Mouse (Mus musculus): Measurements from ENCODE around the gene Eml3.
A peak's percentile ranks its signal among the peaks of the same experiment; 100 is the strongest.

Eml3 gene

GRCm38 (mm10) chr19:8914212-8914611 is 15.1 kb upstream of the Eml3 start:
- DNase-seq (ENCODE audit: low spot score in 2 of 2): no peak

DNA sequence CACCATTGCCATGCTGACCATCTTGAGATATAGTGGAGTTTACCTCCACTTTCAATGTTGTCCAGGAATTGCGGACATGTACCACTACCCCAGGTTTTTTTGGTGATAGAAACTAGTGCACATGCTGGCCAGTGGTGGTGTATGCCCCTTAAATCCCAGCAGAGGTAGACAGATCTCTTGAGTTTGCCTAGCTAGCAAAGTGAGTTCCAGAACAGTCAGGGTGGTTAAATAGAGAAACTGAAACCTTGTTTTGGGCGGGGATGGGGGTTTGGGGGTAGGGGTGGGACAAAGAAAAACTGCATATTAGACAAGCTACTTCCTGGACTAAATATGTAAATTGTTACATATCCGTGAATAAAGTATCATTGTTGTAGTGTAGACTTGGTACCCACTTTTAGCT is 10.4 kb upstream of the Eml3 start:
- no peak for DNase-seq (ENCODE audit: low spot score in 2 of 2)

DNA sequence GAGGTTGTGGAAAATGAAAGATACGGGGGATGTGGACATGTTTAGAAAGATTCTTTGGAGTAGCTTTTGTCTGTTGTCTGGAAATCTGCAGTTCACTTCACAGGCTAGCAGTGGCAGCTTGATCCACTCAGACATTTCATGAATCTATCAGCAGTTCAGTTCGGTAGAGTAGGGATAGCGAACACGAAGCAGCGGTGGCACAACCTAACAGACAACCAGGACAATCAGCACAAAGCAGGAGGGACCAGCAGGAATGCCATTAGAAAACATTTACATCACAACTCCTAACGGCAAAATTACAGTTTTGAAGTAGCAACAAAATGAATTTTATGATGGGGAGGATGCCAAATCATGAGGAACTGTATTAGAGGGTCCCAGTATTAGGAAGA is 9.7 kb upstream of the Eml3 start:
- DNase-seq (ENCODE audit: low spot score in 2 of 2): no peak

GRCm38 (mm10) chr19:8920073-8920736 is 9.1 kb upstream of the Eml3 start, which contains the start of gene B3gat3:
Gene B3gat3 (plus strand): TSS chr19:8920374.
- peak; percentile 87 to 93 for DNase-seq (ENCODE audit: low spot score in 2 of 2)

GRCm38 (mm10) chr19:8920836-8921291 is 8.5 kb upstream of the Eml3 start:
- DNase-seq (ENCODE audit: low spot score in 2 of 2): no peak

DNA sequence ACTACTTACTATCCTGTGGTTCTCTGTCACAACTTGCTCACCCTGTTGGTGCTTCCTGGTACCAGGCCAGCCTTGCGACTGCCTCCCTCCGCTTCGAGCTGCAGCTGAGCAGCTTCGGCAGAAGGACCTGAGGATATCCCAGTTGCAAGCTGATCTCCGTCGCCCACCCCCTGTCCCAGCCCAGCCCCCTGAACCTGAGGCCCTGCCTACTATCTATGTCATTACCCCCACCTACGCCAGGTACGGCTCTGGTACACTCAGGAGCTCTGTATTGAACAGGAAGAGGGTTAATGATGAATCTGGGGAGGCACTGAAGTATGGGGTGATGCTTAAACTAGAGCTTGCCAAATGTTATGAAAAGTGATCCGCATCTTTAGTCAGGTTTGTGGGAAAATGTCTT is 7.6 kb upstream of the Eml3 start:
- DNase-seq (ENCODE audit: low spot score in 2 of 2): no peak

GRCm38 (mm10) chr19:8926766-8927165 is 2.6 kb upstream of the Eml3 start:
- DNase-seq (ENCODE audit: low spot score in 2 of 2): peak; percentile 53 to 62

GRCm38 (mm10) chr19:8927891-8928525 is 1.3 kb upstream of the Eml3 start:
- no peak for DNase-seq (ENCODE audit: low spot score in 2 of 2)

- DNase-seq (ENCODE audit: low spot score in 2 of 2): no peak
Observed at GRCm38 (mm10) chr19:8928689-8929223, 596 bp upstream of the Eml3 start.

DNA sequence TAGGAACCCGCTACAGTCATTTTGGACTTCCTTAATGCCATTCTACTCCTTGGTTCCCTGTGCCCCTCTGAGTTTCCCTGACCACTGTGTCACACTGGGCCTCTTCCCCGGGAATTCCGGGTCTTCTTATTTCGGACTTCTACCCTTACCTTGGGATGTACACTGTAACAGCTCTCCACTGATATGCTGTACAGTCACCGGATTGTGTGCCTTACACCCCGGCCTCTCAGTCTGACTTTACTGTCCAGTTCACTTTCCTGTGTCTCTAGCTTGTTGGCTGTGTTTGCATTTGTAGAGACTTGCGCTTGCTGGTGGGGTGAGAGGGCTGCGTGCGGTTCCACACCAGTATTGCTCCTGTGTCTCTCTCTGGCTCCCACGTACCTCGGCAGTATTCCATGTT is 765 bp downstream of the Eml3 start:
- no peak for DNase-seq (ENCODE audit: low spot score in 2 of 2)

DNA sequence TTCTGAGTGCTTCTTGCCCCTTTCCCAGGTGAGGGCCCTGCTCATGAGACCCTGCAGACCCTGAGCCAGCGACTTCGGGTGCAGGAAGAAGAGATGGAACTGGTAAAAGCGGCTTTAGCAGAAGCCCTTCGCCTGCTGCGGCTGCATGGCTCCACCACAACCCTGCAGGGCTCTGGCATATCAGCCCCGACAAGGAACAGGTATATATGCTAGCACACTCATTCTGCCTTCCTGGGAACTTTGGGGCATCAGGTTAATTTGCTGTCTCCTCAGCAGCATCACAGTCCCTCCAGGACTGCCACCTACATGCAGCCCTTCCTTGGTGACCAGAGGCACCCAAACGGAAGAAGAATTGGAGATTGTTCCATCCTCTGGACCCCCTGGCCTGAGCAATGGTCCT is 1.4 kb downstream of the Eml3 start:
- no peak for DNase-seq (ENCODE audit: low spot score in 2 of 2)

GRCm38 (mm10) chr19:8936736-8937135 is 7.4 kb downstream of the Eml3 start:
- DNase-seq (ENCODE audit: low spot score in 2 of 2): no peak

DNA sequence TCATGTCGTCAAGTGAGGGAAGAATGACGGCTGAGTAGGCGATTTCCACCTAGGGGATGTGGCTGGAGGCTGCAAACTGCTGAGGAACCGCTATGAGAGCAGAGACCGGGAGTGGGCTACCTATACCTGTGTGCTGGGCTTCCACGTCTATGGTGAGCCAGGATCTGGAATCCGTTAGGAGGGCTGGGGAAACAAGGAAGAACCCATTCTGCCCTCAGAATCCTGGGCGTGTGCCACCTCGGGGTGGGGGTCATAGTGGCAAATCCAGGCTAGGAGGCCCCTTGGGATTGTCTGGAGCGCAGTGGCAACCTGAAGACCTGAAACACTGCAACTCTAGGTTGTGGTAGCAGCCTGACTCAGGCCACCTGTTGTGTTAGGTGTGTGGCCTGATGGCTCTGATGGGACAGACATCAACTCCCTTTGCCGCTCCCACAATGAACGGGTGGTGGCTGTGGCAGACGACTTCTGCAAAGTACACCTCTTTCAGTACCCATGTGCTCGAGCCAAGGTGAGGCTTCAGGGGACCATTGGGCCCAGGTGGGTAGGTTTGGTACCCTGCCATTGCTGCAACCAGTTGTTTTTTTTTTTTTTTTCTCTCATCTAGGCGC is 11.3 kb downstream of the Eml3 start:
- no peak for DNase-seq (ENCODE audit: low spot score in 2 of 2)

- no peak for DNase-seq (ENCODE audit: low spot score in 2 of 2)
Observed at GRCm38 (mm10) chr19:8941136-8941514, 11.8 kb downstream of the Eml3 start.

DNA sequence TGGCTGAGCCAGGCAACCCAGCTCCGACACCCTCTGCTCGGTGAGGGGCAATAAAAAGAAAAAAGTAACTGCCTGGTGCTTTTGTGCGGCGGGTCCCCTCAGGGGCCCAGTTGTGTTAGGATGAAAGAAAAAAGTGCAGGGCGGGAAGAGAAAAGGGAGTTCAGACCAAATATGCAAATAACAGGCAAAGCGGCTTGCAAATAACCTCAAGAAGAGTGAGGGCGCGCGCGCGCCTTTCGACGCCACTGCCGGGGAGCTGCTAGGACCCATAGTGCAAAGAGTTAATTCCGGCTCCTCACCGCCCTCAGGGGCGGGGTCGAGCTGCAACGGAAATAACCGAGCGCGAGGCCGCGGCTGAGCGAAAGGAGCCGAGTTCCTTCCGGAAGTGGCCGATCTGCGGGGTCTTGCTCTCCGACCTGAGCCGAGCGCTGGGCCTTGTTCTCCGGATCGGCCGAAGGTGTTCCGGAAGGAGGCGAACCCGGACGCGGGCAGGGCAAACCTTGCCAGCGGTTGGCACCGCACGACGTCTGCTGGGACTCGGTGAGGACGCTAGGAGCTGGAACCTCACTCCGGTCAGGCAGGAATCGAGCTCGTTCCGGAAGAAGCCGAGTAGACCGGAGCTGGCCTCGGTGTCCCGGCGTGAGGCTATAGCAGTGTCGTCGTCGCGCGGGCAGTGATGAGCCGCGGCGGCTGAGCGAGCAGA is 12.3 kb downstream of the Eml3 start, which contains the start of gene Mta2:
Gene Mta2 (plus strand): TSS at position 361 of the 703 bp plus-strand sequence.
- peak; percentile 95 to 96 for DNase-seq (ENCODE audit: low spot score in 2 of 2)

DNA sequence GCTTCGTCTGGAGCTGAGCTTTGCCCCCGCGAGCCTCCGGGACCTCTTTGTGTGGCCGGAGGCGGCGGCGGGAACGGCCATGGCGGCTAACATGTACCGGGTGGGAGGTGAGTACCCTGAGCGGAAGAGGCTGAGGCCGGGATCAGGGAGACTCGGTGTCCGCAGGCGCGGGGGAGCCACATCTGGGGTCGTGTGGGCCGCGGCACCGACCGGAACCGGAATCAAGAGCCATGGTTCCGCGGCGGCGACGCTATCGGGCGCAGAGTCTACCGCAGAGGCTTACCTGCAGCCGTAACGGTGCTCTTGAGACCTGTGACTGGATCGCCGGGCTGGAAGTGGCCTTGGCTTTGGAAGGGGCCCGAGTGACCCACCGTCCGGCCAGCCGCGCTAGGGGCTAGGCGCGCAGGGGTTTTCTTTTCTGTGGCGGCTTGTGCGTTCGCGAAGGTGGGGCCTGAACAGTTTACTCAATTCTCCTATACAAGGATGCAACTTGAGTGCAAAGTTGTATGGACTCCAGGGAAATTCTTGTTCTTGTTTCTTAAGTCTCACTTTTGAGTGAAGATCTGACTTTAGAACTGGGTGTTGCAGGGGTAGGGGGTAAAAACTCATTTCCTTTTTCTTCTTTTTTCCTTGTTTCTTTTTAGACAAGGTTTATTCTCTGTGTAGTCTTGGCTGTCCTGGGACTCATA is 13.1 kb downstream of the Eml3 start:
- DNase-seq (ENCODE audit: low spot score in 2 of 2): no peak

DNA sequence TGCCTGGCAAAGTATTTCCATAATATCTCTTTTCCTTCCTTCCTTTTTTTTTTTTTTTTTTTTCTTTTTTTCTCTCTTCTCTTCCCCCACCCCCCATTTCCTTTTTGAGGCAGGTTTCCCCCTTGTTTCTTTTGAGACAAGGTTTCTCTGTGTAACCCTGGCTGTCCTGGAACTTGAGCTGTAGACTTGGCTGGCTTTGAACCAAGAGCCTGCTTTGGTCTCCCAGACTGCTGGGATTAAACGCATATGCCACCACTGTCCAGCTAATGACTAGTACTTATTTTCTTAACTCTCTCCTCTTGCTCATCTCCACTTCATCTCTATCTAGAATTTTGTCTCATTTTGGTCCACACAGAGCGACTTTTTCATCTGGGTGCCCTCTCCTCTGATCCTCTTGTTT is 13.7 kb downstream of the Eml3 start:
- DNase-seq (ENCODE audit: low spot score in 2 of 2): no peak

GRCm38 (mm10) chr19:8944062-8944461 is 14.7 kb downstream of the Eml3 start:
- no peak for DNase-seq (ENCODE audit: low spot score in 2 of 2)

GRCm38 (mm10) chr19:8944750-8945149 is 15.4 kb downstream of the Eml3 start:
- DNase-seq (ENCODE audit: low spot score in 2 of 2): peak; percentile 58

- no peak for DNase-seq (ENCODE audit: low spot score in 2 of 2)
Observed at GRCm38 (mm10) chr19:8945251-8945650, 15.9 kb downstream of the Eml3 start.

GRCm38 (mm10) chr19:8946929-8947328 is 17.6 kb downstream of the Eml3 start:
- DNase-seq (ENCODE audit: low spot score in 2 of 2): no peak

GRCm38 (mm10) chr19:8950190-8950589 is 20.8 kb downstream of the Eml3 start:
- DNase-seq (ENCODE audit: low spot score in 2 of 2): no peak
